Mouse (Mus musculus) cerebellum, adult 11-12 months (tissue): ENCODE measurements at regions not wholly inside any gene's neighbourhood (a gene's known extent, or its start where the extent isn't known, plus 50 kb on each side); places are given as distances from the start of the nearest gene placed in this dataset.

Source experiments
- DNase-seq: peaks from one replicate; pipeline ENCODE4 v3.0.0; 2022

GRCm38 (mm10) chr2:170218230-170219044 lies 70.5 kb upstream of the Zfp217 start:
- DNase-seq, result no peak

- DNase-seq, result no peak
These were observed 68.4 kb upstream of the Zfp217 start for GRCm38 (mm10) chr2:170216311-170216710.

GRCm38 (mm10) chr2:170209121-170209520 lies 61.2 kb upstream of the Zfp217 start:
- DNase-seq, result no peak

- no peak for DNase-seq
These were observed 60.0 kb upstream of the Zfp217 start for GRCm38 (mm10) chr2:170207878-170208277.

- no peak for DNase-seq
These were observed 59.5 kb upstream of the Zfp217 start for GRCm38 (mm10) chr2:170207395-170207794.

GRCm38 (mm10) chr2:170206870-170207269 lies 59.0 kb upstream of the Zfp217 start:
- DNase-seq, result no peak

- no peak for DNase-seq
These were observed 58.5 kb upstream of the Zfp217 start for GRCm38 (mm10) chr2:170206442-170206754.

GRCm38 (mm10) chr2:170205591-170206441 lies 57.9 kb upstream of the Zfp217 start:
- no peak for DNase-seq

- DNase-seq, result no peak
These were observed 57.0 kb upstream of the Zfp217 start for GRCm38 (mm10) chr2:170204768-170205514.

- no peak for DNase-seq
These were observed 55.6 kb upstream of the Zfp217 start for GRCm38 (mm10) chr2:170203496-170203895.

- DNase-seq, result no peak
These were observed 54.0 kb upstream of the Zfp217 start for GRCm38 (mm10) chr2:170201816-170202371.
